Mouse (Mus musculus) C2C12 (cell line): ENCODE data around the gene Rasgef1b.

Experiments used
- CEBPB ChIP-seq: IDR thresholded peaks from one replicate; pipeline ENCODE4 v1.6.1; 2011; ENCODE audit warnings: low read depth, mild to moderate bottlenecking, control low read depth, moderate library complexity
- CTCF ChIP-seq: IDR thresholded peaks from one replicate; pipeline ENCODE4 v1.5.1; 2011; ENCODE audit not compliant: control insufficient read depth, insufficient read depth, insufficient read length
- MYOD1 ChIP-seq: IDR thresholded peaks from one replicate; pipeline ENCODE4 v1.6.1; 2011; ENCODE audit warnings: low read depth; ENCODE audit not compliant: control insufficient read depth, insufficient read length
- MYOG ChIP-seq: IDR thresholded peaks from one replicate; pipeline ENCODE4 v1.6.1; 2011; ENCODE audit not compliant: control insufficient read depth, insufficient read length; ENCODE audit errors: extremely low read depth
- USF1 ChIP-seq: IDR thresholded peaks from one replicate; pipeline ENCODE4 v1.6.1; 2011; ENCODE audit warnings: low read depth, mild to moderate bottlenecking, control low read depth, moderate library complexity

DNA sequence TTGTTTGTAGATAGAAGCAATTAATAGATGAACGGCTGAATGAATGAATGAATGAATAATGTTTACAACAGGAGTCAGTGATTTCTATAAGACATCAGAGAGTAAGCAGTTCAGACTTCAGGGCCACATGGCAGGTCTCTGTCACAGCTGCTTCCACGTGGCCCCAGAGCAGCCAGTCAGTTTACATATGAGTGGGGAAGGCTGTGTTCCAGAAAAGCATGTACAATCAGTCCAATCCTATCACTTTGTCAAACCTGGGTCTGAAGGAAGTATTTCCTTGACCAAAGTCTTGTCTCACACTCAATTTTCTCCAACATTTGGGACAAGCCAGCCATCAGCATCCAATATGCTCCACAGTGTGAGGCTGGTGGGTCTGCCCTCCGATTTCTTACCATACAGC lies 278.4 kb downstream of the Rasgef1b start:
- no peak for TF ChIP-seq CTCF
- TF ChIP-seq MYOG = no peak
- no peak for TF ChIP-seq CEBPB
- no peak for TF ChIP-seq USF1
- TF ChIP-seq MYOD1 = no peak
